Mouse (Mus musculus) C2C12 (cell line): ENCODE measurements around the gene Acod1.

Experiments used
- CEBPB ChIP-seq: IDR thresholded peaks from one replicate; pipeline ENCODE4 v1.6.1; 2011; ENCODE audit warnings: low read depth, mild to moderate bottlenecking, control low read depth, moderate library complexity
- CTCF ChIP-seq: IDR thresholded peaks from one replicate; pipeline ENCODE4 v1.5.1; 2011; ENCODE audit not compliant: control insufficient read depth, insufficient read depth, insufficient read length
- MAX ChIP-seq: IDR thresholded peaks from one replicate; pipeline ENCODE4 v1.6.1; 2011; ENCODE audit warnings: mild to moderate bottlenecking, control low read depth
- MYOD1 ChIP-seq: IDR thresholded peaks from one replicate; pipeline ENCODE4 v1.6.1; 2011; ENCODE audit warnings: low read depth; ENCODE audit not compliant: control insufficient read depth, insufficient read length
- MYOG ChIP-seq: IDR thresholded peaks from one replicate; pipeline ENCODE4 v1.6.1; 2011; ENCODE audit not compliant: control insufficient read depth, insufficient read length; ENCODE audit errors: extremely low read depth
- USF1 ChIP-seq: IDR thresholded peaks from one replicate; pipeline ENCODE4 v1.6.1; 2011; ENCODE audit warnings: low read depth, mild to moderate bottlenecking, control low read depth, moderate library complexity

DNA sequence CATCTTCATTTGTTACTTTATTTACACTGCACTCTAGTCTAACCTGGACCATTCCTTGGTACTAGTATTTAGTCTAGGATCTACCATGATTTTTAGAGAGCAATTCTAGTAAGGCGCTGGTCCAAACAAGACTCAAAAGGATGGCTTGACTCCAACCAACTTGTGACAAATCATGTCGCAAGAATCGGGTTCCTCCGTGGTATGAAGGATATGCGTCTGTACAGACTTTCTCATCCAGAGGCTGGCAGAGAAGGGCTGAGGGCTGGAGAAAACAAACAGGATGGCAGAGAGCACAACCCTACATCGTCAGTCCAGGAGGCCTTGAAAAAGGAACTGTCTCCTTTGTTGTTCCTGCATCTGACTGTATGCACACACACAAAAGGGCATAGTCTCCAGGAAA lies 49.8 kb downstream of the Acod1 start:
- TF ChIP-seq CTCF (no peak), MYOG (no peak), USF1 (no peak), MYOD1 (no peak), CEBPB (peak; percentile 8), MAX (no peak)
